Mouse (Mus musculus): ENCODE measurements around the gene Klrb1a. TPM values are rescaled to one million over a fixed set of nuclear protein-coding genes. Genes with fewer than 3 reads are reported as not detected.

Klrb1a gene
- total and polyA plus RNA-seq, 3 experiments = not detected

DNA sequence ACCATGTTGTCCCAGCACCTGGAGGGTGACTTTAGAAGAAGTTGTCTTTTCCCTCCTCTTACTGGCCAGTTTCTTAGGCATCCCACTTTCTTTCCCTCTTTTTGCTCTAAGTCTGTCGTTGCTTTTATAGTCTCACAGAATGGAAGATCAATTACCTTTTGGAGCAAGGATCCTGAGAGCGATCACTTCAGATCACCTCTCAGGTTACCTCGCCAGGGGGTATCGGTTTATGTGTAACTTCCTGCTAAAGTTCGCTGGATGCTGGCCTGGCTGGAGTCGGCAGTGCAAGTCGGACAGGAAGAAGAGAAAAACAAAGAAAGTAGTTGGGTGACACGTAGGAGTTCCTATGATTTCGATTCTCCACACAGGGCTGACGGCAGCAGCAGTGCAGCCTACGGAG, 41.8 kb downstream of the Klrb1a start, which contains the start of gene A2ml1:
Gene A2ml1 (minus strand): TSS at position 101 of the 400 bp plus-strand sequence.
- peaks cover 6 to 7% of the 10 kb centered on the region in 2 experiments; a peak in 3 of 4 replicates for H3K4me1 ChIP-seq (ENCODE audit: control insufficient read depth in 1 of 2, insufficient read depth in 2 of 2)
- no peak within 1 kb of the TSS for H3K27ac ChIP-seq (ENCODE audit: insufficient read depth, low read depth)
- in situ Hi-C loops (cut with MboI; ENCODE audit: low pct_ligation_motif_present, low pct_unique_long_range_greater_than_20kb, low sequenced_read_pairs) (no loop called here), dilution Hi-C loops (cut with MboI; ENCODE audit: extremely low pct_ligation_motif_present, extremely low pct_unique_long_range_greater_than_20kb, low sequenced_read_pairs) (no loop called here)
- peaks cover 2% of the 10 kb centered on the region for H3K27me3 ChIP-seq (replicated peaks)
- no peak within 1 kb of the TSS for H3K4me3 ChIP-seq (replicated peaks in 1 of 3; ENCODE audit: low read depth in 2 of 3, low read length in 2 of 3, poor library complexity in 1 of 3)
- no peaks in the 10 kb centered on the region for H3K9me3 ChIP-seq (replicated peaks; ENCODE audit: low read length)
- no peak within 1 kb of the TSS for H3K9ac ChIP-seq (ENCODE audit: insufficient read depth, low read depth)
- no peaks in the 10 kb centered on the region for H3K79me2 ChIP-seq (replicated peaks; ENCODE audit: control insufficient read depth, extremely low read depth, insufficient read depth, poor library complexity, severe bottlenecking)
- TF ChIP-seq JUND (conservative IDR thresholded peaks at IDR 0.05; ENCODE audit: low read depth, low read length) = no peak
- no peak for TF ChIP-seq E2F4 (IDR thresholded peaks at IDR 0.05; ENCODE audit: insufficient replicate concordance, low read depth, low read length)
- TF ChIP-seq MAZ (IDR thresholded peaks at IDR 0.05; ENCODE audit: low read depth, low read length) = no peak
- TF ChIP-seq MAX (IDR thresholded peaks at IDR 0.05; ENCODE audit: low read length) = no peak
- no peak within 1 kb of the TSS for H3K4me2 ChIP-seq (ENCODE audit: insufficient read depth, low read depth, poor library complexity, severe bottlenecking)
- no peaks in the 10 kb centered on the region for H3K36me3 ChIP-seq (replicated peaks in 1 of 2; ENCODE audit: control insufficient read depth in 1 of 2, insufficient read depth in 1 of 2, low read length in 1 of 2)
- no peak for DNase-seq (ENCODE audit: extremely low read depth)

- Histone ChIP-seq H3K27me3 (replicated peaks) (peaks cover 2% of the 10 kb centered on the region), H3K4me2 (ENCODE audit: insufficient read depth, low read depth, poor library complexity, severe bottlenecking) (no peak overlapping the region), H3K9ac (ENCODE audit: insufficient read depth, low read depth) (no peak overlapping the region), H3K36me3 (replicated peaks in 1 of 2; ENCODE audit: control insufficient read depth in 1 of 2, insufficient read depth in 1 of 2, low read length in 1 of 2) (no peaks in the 10 kb centered on the region), H3K4me3 (replicated peaks in 1 of 3; ENCODE audit: low read depth in 2 of 3, low read length in 2 of 3, poor library complexity in 1 of 3) (no peak overlapping the region), H3K79me2 (replicated peaks; ENCODE audit: control insufficient read depth, extremely low read depth, insufficient read depth, poor library complexity, severe bottlenecking) (no peaks in the 10 kb centered on the region), H3K27ac (ENCODE audit: insufficient read depth, low read depth) (no peak overlapping the region), H3K4me1 (ENCODE audit: control insufficient read depth in 1 of 2, insufficient read depth in 2 of 2) (no peaks in the 10 kb centered on the region), H3K9me3 (replicated peaks; ENCODE audit: low read length) (no peaks in the 10 kb centered on the region)
- DNase-seq (ENCODE audit: extremely low read depth) = no peak
- in situ Hi-C loops (cut with MboI; ENCODE audit: low pct_ligation_motif_present, low pct_unique_long_range_greater_than_20kb, low sequenced_read_pairs) (no loop called here), dilution Hi-C loops (cut with MboI; ENCODE audit: extremely low pct_ligation_motif_present, extremely low pct_unique_long_range_greater_than_20kb, low sequenced_read_pairs) (no loop called here)
- TF ChIP-seq MEF2A (IDR thresholded peaks at IDR 0.05; ENCODE audit: borderline replicate concordance, low read depth, low read length) = no peak
- TF ChIP-seq ZKSCAN1 (IDR thresholded peaks at IDR 0.05; ENCODE audit: borderline replicate concordance, low read depth, low read length) = no peak
- TF ChIP-seq GABPA (IDR thresholded peaks at IDR 0.05; ENCODE audit: insufficient replicate concordance, low read depth, low read length) = no peak
- TF ChIP-seq POLR2A (IDR thresholded peaks at IDR 0.05; ENCODE audit: low read depth, low read length) = no peak
- TF ChIP-seq JUND (conservative IDR thresholded peaks at IDR 0.05; ENCODE audit: low read depth, low read length) = no peak
These were observed 46.0 kb downstream of the Klrb1a start for GRCm38 (mm10) chr6:128577301-128577700.

DNA sequence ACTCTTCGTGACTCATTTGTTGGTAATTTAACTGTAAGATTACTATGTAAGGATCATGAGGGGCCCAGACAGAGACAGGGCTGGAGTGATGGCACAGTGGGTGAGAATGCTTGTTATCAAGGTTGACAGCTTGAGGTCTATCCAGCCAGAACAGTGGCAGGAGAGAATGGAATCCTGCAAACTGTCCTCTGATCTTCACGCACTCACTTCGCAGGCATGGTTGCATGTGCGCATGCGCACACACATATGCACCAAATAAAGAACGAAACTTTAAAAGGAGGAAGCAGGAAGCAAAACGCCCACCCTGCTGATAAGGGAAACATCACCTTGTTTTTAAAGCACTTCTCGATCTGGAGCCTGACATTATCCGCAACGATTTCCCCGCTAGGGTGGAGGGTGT, 56.7 kb downstream of the Klrb1a start:
- Histone ChIP-seq H3K27me3 (replicated peaks) (no peaks in the 10 kb centered on the region), H3K4me2 (ENCODE audit: insufficient read depth, low read depth, poor library complexity, severe bottlenecking) (no peak overlapping the region), H3K9ac (ENCODE audit: insufficient read depth, low read depth) (no peak overlapping the region), H3K27ac (ENCODE audit: insufficient read depth, low read depth) (no peak overlapping the region), H3K4me3 (replicated peaks in 1 of 3; ENCODE audit: low read depth in 2 of 3, low read length in 2 of 3, poor library complexity in 1 of 3) (no peak overlapping the region), H3K4me1 (ENCODE audit: control insufficient read depth in 1 of 2, insufficient read depth in 2 of 2) (no peaks in the 10 kb centered on the region), H3K79me2 (replicated peaks; ENCODE audit: control insufficient read depth, extremely low read depth, insufficient read depth, poor library complexity, severe bottlenecking) (no peaks in the 10 kb centered on the region), H3K9me3 (replicated peaks; ENCODE audit: low read length) (no peaks in the 10 kb centered on the region), H3K36me3 (replicated peaks in 1 of 2; ENCODE audit: control insufficient read depth in 1 of 2, insufficient read depth in 1 of 2, low read length in 1 of 2) (no peaks in the 10 kb centered on the region)
- in situ Hi-C loops (cut with MboI; ENCODE audit: low pct_ligation_motif_present, low pct_unique_long_range_greater_than_20kb, low sequenced_read_pairs) = no loop called here
- no peak for DNase-seq (ENCODE audit: extremely low read depth)
- no peak for TF ChIP-seq SMC3 (IDR thresholded peaks at IDR 0.05; ENCODE audit: low read depth, low read length)
- no peak for TF ChIP-seq UBTF (IDR thresholded peaks at IDR 0.05; ENCODE audit: low read depth, low read length)
- TF ChIP-seq USF1 (IDR thresholded peaks at IDR 0.05; ENCODE audit: low read depth, low read length) = no peak
- TF ChIP-seq RCOR1 (conservative IDR thresholded peaks at IDR 0.05; ENCODE audit: low read depth, low read length) = no peak
- no peak for TF ChIP-seq IRF4 (IDR thresholded peaks at IDR 0.05; ENCODE audit: low read depth, low read length)
- no peak for TF ChIP-seq ELF1 (IDR thresholded peaks at IDR 0.05; ENCODE audit: low read depth, low read length)
- no peak for TF ChIP-seq POLR2A (IDR thresholded peaks at IDR 0.05; ENCODE audit: low read depth, low read length)
- no peak for TF ChIP-seq JUND (conservative IDR thresholded peaks at IDR 0.05; ENCODE audit: low read depth, low read length)
- no peak for TF ChIP-seq ZC3H11A (IDR thresholded peaks at IDR 0.05; ENCODE audit: low read depth, low read length)
- TF ChIP-seq EP300 (IDR thresholded peaks at IDR 0.05; ENCODE audit: low read length) = no peak
- TF ChIP-seq NRF1 (IDR thresholded peaks at IDR 0.05; ENCODE audit: low read depth, low read length) = no peak
- TF ChIP-seq ZMIZ1 (IDR thresholded peaks at IDR 0.05; ENCODE audit: low read depth, low read length) = no peak
- dilution Hi-C loops (cut with MboI; ENCODE audit: extremely low pct_ligation_motif_present, extremely low pct_unique_long_range_greater_than_20kb, low sequenced_read_pairs) = no loop called here

Data from CH12.LX (cell line).